Mouse (Mus musculus) stomach, postnatal 0 days (tissue): Measurements from ENCODE around the gene Skint8. TPM values are rescaled to one million over a fixed set of nuclear protein-coding genes. Genes with fewer than 3 reads are reported as not detected.

Source experiments
- ATAC-seq: fragments of 200-750 bp; cut with Nextera tagmentation; 2 replicates; pipeline ENCODE4 v1.8.0; 2017; ENCODE audit not compliant: low FRiP score, low TSS enrichment
- DNase-seq: peaks from one replicate; pipeline ENCODE4 v3.0.0-alpha.2; 2016; ENCODE audit warnings: low spot score
- H3K27ac ChIP-seq: fragments of 300-500 bp; sonication (generic); replicated peaks from 2 replicates; pipeline ENCODE4 v1.5.1; 2014; ENCODE audit warnings: mild to moderate bottlenecking, control low read depth
- H3K27me3 ChIP-seq: fragments of 300-500 bp; sonication (generic); 2 replicates; pipeline ENCODE4 v1.6.1; 2014; ENCODE audit warnings: low read length; ENCODE audit not compliant: control insufficient read depth, insufficient read depth
- H3K36me3 ChIP-seq: fragments of 300-500 bp; sonication (generic); 2 replicates; pipeline ENCODE4 v1.6.1; 2014; ENCODE audit warnings: low read length, mixed read lengths; ENCODE audit not compliant: control insufficient read depth, insufficient read depth
- H3K4me1 ChIP-seq: fragments of 300-500 bp; sonication (generic); replicated peaks from 2 replicates; pipeline ENCODE4 v1.6.1; 2014; ENCODE audit warnings: antibody characterized with exemption; ENCODE audit not compliant: control insufficient read depth, insufficient read depth
- H3K4me2 ChIP-seq: fragments of 300-500 bp; sonication (generic); replicated peaks from 2 replicates; pipeline ENCODE4 v1.6.1; 2014; ENCODE audit warnings: low read depth, mild to moderate bottlenecking, control low read depth, moderate library complexity
- H3K4me3 ChIP-seq: fragments of 300-500 bp; sonication (generic); 2 replicates; pipeline ENCODE4 v1.5.1; 2014; ENCODE audit warnings: low read depth, low read length, control low read depth
- H3K9ac ChIP-seq: fragments of 300-500 bp; sonication (generic); 2 replicates; pipeline ENCODE4 v1.6.1; 2014; ENCODE audit warnings: mild to moderate bottlenecking, low read length, control low read depth, mixed read lengths
- H3K9me3 ChIP-seq: fragments of 300-500 bp; sonication (generic); 2 replicates; pipeline ENCODE4 v1.6.1; 2016; ENCODE audit warnings: low read length; ENCODE audit not compliant: control insufficient read depth
- CTCF ChIP-seq: IDR thresholded peaks from 2 replicates; pipeline ENCODE4 v1.5.1; 2016; ENCODE audit warnings: antibody characterized with exemption, low read depth, mild to moderate bottlenecking, moderate library complexity
- EP300 ChIP-seq: optimal IDR thresholded peaks from 2 replicates; pipeline ENCODE3; 2016; ENCODE audit warnings: antibody characterized with exemption
- WGBS: fragments of 180-500 bp; shearing (Covaris S2); extraction: QIAGEN DNeasy Blood & Tissue Kit; methylation state at CpG from one replicate; pipeline ENCODE4 v1.1.7; 2014; 5-methylcytosine and 5-hydroxymethylcytosine counted together
- polyA plus RNA-seq: library from polyadenylated mRNA; unstranded; fragments of >200 nt; fragmentation: Nextera tagmentation; extraction: Ambion mirVana; gene quantifications from 2 replicates; pipeline ENCODE4 v1.2.1, GENCODE M21; 2015

Gene Skint8
- 1.2 and 1.6 TPM in 2 replicates for polyA plus RNA-seq

- no peaks in the 10 kb centered on the region for H3K27me3 ChIP-seq
- DNase-seq (no peak), ATAC-seq (no peak)
- H3K27ac ChIP-seq = no peak within 1 kb of the TSS
- H3K4me2 ChIP-seq = no peak within 1 kb of the TSS
- no peak within 1 kb of the TSS for H3K4me3 ChIP-seq
- H3K9me3 ChIP-seq = no peaks in the 10 kb centered on the region
- no peak within 1 kb of the TSS for H3K9ac ChIP-seq
- WGBS = 70% methylated on average over 1 of the region's 1 CpGs
- H3K36me3 ChIP-seq = no peaks in the 10 kb centered on the region
- H3K4me1 ChIP-seq = no peaks in the 10 kb centered on the region
- TF ChIP-seq EP300 (no peak), CTCF (no peak)
Observed at GRCm38 (mm10) chr4:111919092-111919491, at the start of gene Skint8. TSS of gene Skint8 (plus strand) at chr4:111919392.

GRCm38 (mm10) chr4:111880112-111880875 is 38.9 kb upstream of the Skint8 start:
- WGBS = 35% methylated on average over 4 of the region's 4 CpGs
- H3K9me3 ChIP-seq = no peaks in the 10 kb centered on the region
- no peak overlapping the region for H3K4me2 ChIP-seq
- H3K27me3 ChIP-seq = no peaks in the 10 kb centered on the region
- H3K36me3 ChIP-seq = no peaks in the 10 kb centered on the region
- no peak overlapping the region for H3K9ac ChIP-seq
- TF ChIP-seq CTCF (no peak), EP300 (no peak)
- DNase-seq = no peak
- H3K4me3 ChIP-seq = no peak overlapping the region
- peak overlapping the region; percentile 41; the same call in 1 of the 2 replicates for H3K27ac ChIP-seq
- no peaks in the 10 kb centered on the region for H3K4me1 ChIP-seq
- ATAC-seq = no peak; the same call in 1 of the 2 replicates

GRCm38 (mm10) chr4:111883543-111883942 is 35.6 kb upstream of the Skint8 start:
- H3K4me2 ChIP-seq = no peak overlapping the region
- TF ChIP-seq CTCF (no peak), EP300 (no peak)
- H3K27ac ChIP-seq = peak overlapping the region; percentile 75
- WGBS = 81% methylated on average over 12 of the region's 12 CpGs
- DNase-seq = no peak
- H3K9ac ChIP-seq = no peak overlapping the region
- H3K9me3 ChIP-seq = no peaks in the 10 kb centered on the region
- H3K36me3 ChIP-seq = no peaks in the 10 kb centered on the region
- no peak for ATAC-seq
- H3K27me3 ChIP-seq = no peaks in the 10 kb centered on the region
- no peaks in the 10 kb centered on the region for H3K4me1 ChIP-seq
- no peak overlapping the region for H3K4me3 ChIP-seq

GRCm38 (mm10) chr4:111886018-111886417 is 33.2 kb upstream of the Skint8 start:
- no peaks in the 10 kb centered on the region for H3K27me3 ChIP-seq
- WGBS = 3% methylated on average over 7 of the region's 7 CpGs
- H3K9me3 ChIP-seq = no peaks in the 10 kb centered on the region
- TF ChIP-seq CTCF = peak; percentile 90
- no peak for TF ChIP-seq EP300
- H3K4me3 ChIP-seq = no peak overlapping the region
- no peak overlapping the region for H3K27ac ChIP-seq
- H3K4me2 ChIP-seq = peak overlapping the region; percentile 30
- DNase-seq (peak; percentile 76), ATAC-seq (peak; percentile 66)
- no peaks in the 10 kb centered on the region for H3K4me1 ChIP-seq
- no peaks in the 10 kb centered on the region for H3K36me3 ChIP-seq
- H3K9ac ChIP-seq = no peak overlapping the region

- ATAC-seq (peak; percentile 71), DNase-seq (peak; percentile 72)
- no peaks in the 10 kb centered on the region for H3K9me3 ChIP-seq
- H3K4me3 ChIP-seq = no peak overlapping the region
- no peak overlapping the region for H3K9ac ChIP-seq
- no peaks in the 10 kb centered on the region for H3K36me3 ChIP-seq
- H3K27ac ChIP-seq = no peak overlapping the region
- peak; percentile 95 for TF ChIP-seq CTCF
- TF ChIP-seq EP300 = no peak
- no peaks in the 10 kb centered on the region for H3K27me3 ChIP-seq
- no peaks in the 10 kb centered on the region for H3K4me1 ChIP-seq
- H3K4me2 ChIP-seq = peak overlapping the region; percentile 30; the same call in 1 of the 2 replicates
- WGBS = 7% methylated on average over 4 of the region's 4 CpGs
Observed at GRCm38 (mm10) chr4:111886607-111887006, 32.6 kb upstream of the Skint8 start.

GRCm38 (mm10) chr4:111892138-111892537 is 27.1 kb upstream of the Skint8 start:
- TF ChIP-seq CTCF (no peak), EP300 (no peak)
- no peaks in the 10 kb centered on the region for H3K4me1 ChIP-seq
- no peaks in the 10 kb centered on the region for H3K9me3 ChIP-seq
- no peak overlapping the region for H3K9ac ChIP-seq
- H3K4me3 ChIP-seq = no peak overlapping the region
- no peaks in the 10 kb centered on the region for H3K36me3 ChIP-seq
- no peak overlapping the region for H3K27ac ChIP-seq
- ATAC-seq (no peak), DNase-seq (no peak)
- H3K27me3 ChIP-seq = no peaks in the 10 kb centered on the region
- H3K4me2 ChIP-seq = no peak overlapping the region
